Mouse (Mus musculus) stomach, embryonic 14.5 days (tissue): ENCODE measurements around the gene Gng10. TPM values are rescaled to one million over a fixed set of nuclear protein-coding genes. Genes with fewer than 3 reads are reported as not detected.
A peak's percentile ranks its signal among the peaks of the same experiment; 100 is the strongest.

Experiments used
- ATAC-seq: fragments of 200-750 bp; cut with Nextera tagmentation; 2 replicates; pipeline ENCODE4 v1.8.0; 2017; ENCODE audit warnings: low read depth, moderate TSS enrichment; ENCODE audit not compliant: insufficient number of reproducible peaks, insufficient read depth, low FRiP score
- H3K27ac ChIP-seq: fragments of 300-500 bp; sonication (generic); 2 replicates; pipeline ENCODE4 v1.5.1; 2014; ENCODE audit warnings: mild to moderate bottlenecking, low read length, moderate library complexity, mixed read lengths
- H3K27me3 ChIP-seq: fragments of 300-500 bp; sonication (generic); 2 replicates; pipeline ENCODE4 v1.6.1; 2014; ENCODE audit warnings: low read length, control low read depth, mixed read lengths; ENCODE audit not compliant: control insufficient read depth, insufficient read depth
- H3K36me3 ChIP-seq: fragments of 300-500 bp; sonication (generic); 2 replicates; pipeline ENCODE4 v1.6.1; 2014; ENCODE audit warnings: mild to moderate bottlenecking, control low read depth, low read length, moderate library complexity, mixed read lengths; ENCODE audit not compliant: control insufficient read depth, insufficient read depth
- H3K4me1 ChIP-seq: fragments of 300-500 bp; sonication (generic); 2 replicates; pipeline ENCODE4 v1.6.1; 2014; ENCODE audit warnings: low read length, control low read depth, mixed read lengths; ENCODE audit not compliant: control insufficient read depth, insufficient read depth
- H3K4me2 ChIP-seq: fragments of 300-500 bp; sonication (generic); replicated peaks from 2 replicates; pipeline ENCODE4 v1.6.1; 2014; ENCODE audit warnings: low read depth, low read length, control low read depth
- H3K4me3 ChIP-seq: fragments of 300-500 bp; sonication (generic); 2 replicates; pipeline ENCODE4 v1.5.1; 2014; ENCODE audit warnings: low read depth, low read length, control low read depth
- H3K9ac ChIP-seq: fragments of 300-500 bp; sonication (generic); replicated peaks from 2 replicates; pipeline ENCODE4 v1.6.1; 2014; ENCODE audit warnings: low read depth, mild to moderate bottlenecking, control low read depth, low read length, moderate library complexity, mixed read lengths
- H3K9me3 ChIP-seq: fragments of 300-500 bp; sonication (generic); 2 replicates; pipeline ENCODE4 v1.6.1; 2016; ENCODE audit warnings: low read depth, low read length, control low read depth; ENCODE audit not compliant: control insufficient read depth
- WGBS: fragments of 180-500 bp; shearing (Covaris S2); extraction: QIAGEN DNeasy Blood & Tissue Kit; methylation state at CpG from one replicate; pipeline ENCODE4 v1.1.7; 2014; 5-methylcytosine and 5-hydroxymethylcytosine counted together
- polyA plus RNA-seq: library from polyadenylated mRNA; unstranded; fragments of >200 nt; fragmentation: Nextera tagmentation; extraction: Ambion mirVana; gene quantifications from 2 replicates; pipeline ENCODE4 v1.2.1, GENCODE M21; 2014

The Gng10 gene
- 150 and 173 TPM in 2 replicates for polyA plus RNA-seq

GRCm38 (mm10) chr4:59034918-59035785 lies at the start of gene Gng10:
Gene Gng10, plus strand, starts transcription at chr4:59035088.
- peak; percentile 89 for ATAC-seq
- Histone ChIP-seq H3K4me3 (peak within 1 kb of the TSS; percentile 79), H3K4me1 (0 out of 2 replicates have a peak, but pooled peaks cover 3% of the 10 kb centered on the region), H3K9ac (peak within 1 kb of the TSS; percentile 79), H3K36me3 (0 out of 2 replicates have a peak, but pooled peaks cover 3% of the 10 kb centered on the region), H3K27ac (peak within 1 kb of the TSS; percentile 39; the same call in 1 of the 2 replicates), H3K9me3 (no peaks in the 10 kb centered on the region), H3K4me2 (peak within 1 kb of the TSS; percentile 55), H3K27me3 (no peaks in the 10 kb centered on the region)
- WGBS, result 16% methylated on average over 69 of the region's 76 CpGs

DNA sequence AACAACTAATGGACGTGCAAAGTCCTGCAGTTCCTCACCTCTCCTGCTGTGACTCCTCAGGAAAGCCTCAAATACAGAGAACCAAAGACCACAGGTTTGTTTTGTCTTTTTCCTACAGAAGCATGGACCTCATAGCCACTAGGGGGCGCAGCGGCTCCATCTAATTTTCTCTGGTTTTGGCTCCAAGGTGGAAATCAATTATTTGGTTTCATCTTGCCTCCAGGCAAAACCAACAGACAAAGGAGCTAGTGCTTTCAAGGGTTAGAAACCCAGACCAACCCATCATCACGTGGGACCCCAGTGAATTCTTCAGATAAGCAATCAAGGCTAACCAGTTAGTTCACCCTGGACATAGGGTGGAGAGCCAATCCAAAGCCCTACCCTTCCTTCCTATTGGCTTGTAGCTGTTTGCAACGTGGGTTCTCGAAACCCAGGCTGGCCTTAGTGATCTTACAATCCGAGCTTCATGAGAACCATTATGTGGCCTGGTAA lies 49.7 kb upstream of the Gng10 start:
- Histone ChIP-seq H3K27ac (no peak overlapping the region), H3K4me3 (no peak overlapping the region), H3K9me3 (no peaks in the 10 kb centered on the region), H3K4me2 (no peak overlapping the region), H3K27me3 (no peaks in the 10 kb centered on the region), H3K9ac (no peak overlapping the region), H3K4me1 (peaks cover 3% of the 10 kb centered on the region; the same call in 1 of the 2 replicates), H3K36me3 (no peaks in the 10 kb centered on the region)
- 20% methylated on average over 7 of the region's 7 CpGs for WGBS
- ATAC-seq, result peak; percentile 66

DNA sequence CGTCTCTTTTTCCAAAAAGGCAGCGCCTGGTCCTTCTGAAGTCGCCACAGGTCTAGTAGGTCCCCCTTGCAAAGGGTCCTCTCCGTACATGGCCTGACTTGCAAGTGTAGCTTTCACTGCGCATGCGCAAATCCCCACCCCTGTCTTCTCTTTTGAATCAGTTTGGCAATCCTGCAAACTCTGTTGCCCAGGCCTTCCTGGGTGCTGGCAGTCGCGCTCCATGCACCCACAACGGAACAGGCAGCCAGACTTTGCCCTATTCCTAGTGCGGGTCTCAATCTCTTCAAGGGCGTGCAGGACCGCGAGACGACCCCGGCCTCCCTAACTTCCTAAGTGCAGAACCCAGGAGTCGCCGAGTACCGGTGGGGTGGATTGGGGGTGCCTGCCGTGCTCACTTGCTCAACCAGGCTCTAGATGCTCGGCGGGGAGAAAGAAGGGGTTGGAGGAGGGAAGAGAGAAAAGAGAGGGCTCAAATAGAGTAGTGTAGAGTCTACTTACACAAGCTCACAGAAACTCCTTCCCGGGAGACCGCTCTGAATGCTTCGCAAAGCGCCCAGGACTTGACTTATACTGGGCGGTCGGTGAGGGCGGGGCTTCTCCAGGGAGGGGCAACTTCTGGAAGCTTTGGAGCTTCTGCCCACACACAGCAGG lies 48.2 kb upstream of the Gng10 start, which contains the start of gene Ptgr1:
TSS of gene Ptgr1 (minus strand) at position 580 of the 651 bp plus-strand sequence.
- Histone ChIP-seq H3K9me3 (no peaks in the 10 kb centered on the region), H3K9ac (peak within 1 kb of the TSS; percentile 54), H3K4me3 (peak within 1 kb of the TSS; percentile 61), H3K4me2 (peak within 1 kb of the TSS; percentile 67), H3K27ac (peak within 1 kb of the TSS; percentile 62; the same call in 1 of the 2 replicates), H3K36me3 (no peaks in the 10 kb centered on the region), H3K4me1 (peaks cover 3% of the 10 kb centered on the region; the same call in 1 of the 2 replicates), H3K27me3 (no peaks in the 10 kb centered on the region)
- under 1% methylated on average over 28 of the region's 28 CpGs for WGBS
- ATAC-seq, result peak; percentile 77

DNA sequence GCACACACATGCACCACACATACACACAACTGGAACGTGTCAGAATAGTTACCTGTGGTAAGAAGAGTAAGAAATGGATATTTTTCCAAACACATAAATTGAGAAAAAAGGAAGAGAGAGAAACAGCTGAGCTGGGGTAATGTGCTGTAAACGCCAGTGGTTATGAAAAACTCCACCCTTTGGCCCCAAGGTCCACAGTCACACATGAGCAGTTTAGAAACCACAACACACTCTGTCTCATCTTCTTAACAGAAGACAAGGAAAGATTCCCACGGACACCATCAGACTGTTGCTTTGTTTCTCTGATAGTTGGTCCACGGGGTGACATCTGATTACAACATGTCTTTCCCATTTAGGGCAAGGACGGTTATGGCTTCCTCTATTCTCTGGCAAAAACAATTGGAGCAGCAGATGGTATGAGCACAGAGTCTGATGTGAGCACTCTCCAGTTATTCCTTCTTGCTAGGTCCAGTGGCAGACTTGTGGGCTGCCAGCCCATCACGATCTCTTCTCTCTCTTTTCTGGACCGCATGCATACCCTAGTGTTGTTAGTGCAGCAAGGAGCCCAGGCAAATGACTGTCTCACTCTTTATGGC lies 45.5 kb upstream of the Gng10 start:
- peaks cover 3% of the 10 kb centered on the region; the same call in 1 of the 2 replicates for H3K4me1 ChIP-seq
- no peak overlapping the region for H3K27ac ChIP-seq
- H3K4me3 ChIP-seq, result no peak overlapping the region
- ATAC-seq, result no peak
- H3K9ac ChIP-seq, result no peak overlapping the region
- no peaks in the 10 kb centered on the region for H3K9me3 ChIP-seq
- no peaks in the 10 kb centered on the region for H3K27me3 ChIP-seq
- no peak overlapping the region for H3K4me2 ChIP-seq
- WGBS, result 84% methylated on average over 7 of the region's 7 CpGs
- no peaks in the 10 kb centered on the region for H3K36me3 ChIP-seq

- Histone ChIP-seq H3K4me3 (no peak overlapping the region), H3K9ac (no peak overlapping the region), H3K4me1 (peaks cover 3% of the 10 kb centered on the region; the same call in 1 of the 2 replicates), H3K4me2 (no peak overlapping the region), H3K27me3 (no peaks in the 10 kb centered on the region), H3K9me3 (no peaks in the 10 kb centered on the region), H3K27ac (no peak overlapping the region), H3K36me3 (no peaks in the 10 kb centered on the region)
- WGBS, result 88% methylated on average over 17 of the region's 17 CpGs
- no peak for ATAC-seq
Observed at GRCm38 (mm10) chr4:58990609-58991434, 44.1 kb upstream of the Gng10 start.

GRCm38 (mm10) chr4:58992195-58992594 lies 42.7 kb upstream of the Gng10 start:
- no peak overlapping the region for H3K27ac ChIP-seq
- WGBS, result 71% methylated on average over 5 of the region's 5 CpGs

DNA sequence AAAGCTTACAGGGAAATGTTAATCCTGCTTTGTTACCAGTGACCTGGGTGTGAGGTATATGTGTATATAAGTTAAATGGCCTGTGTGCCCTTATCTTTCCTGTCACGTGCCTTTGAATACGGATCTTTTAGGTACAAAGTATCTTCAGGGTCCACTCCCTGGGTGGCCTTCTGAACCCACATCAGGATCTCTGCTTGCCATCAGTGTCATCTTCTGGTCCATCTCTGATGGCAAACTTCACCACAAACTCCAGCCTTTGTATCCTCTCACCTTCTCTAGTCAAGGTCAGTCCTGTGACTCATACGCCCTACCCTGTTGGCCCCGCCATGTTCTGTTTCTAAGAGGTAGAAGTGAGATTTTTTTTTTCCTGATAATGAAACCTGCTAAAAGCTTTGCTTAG lies 40.1 kb upstream of the Gng10 start, which contains the start of gene Dnajc25:
TSS of gene Dnajc25 (plus strand) at position 301 of the 400 bp plus-strand sequence.
- ATAC-seq, result no peak
- Histone ChIP-seq H3K36me3 (no peaks in the 10 kb centered on the region), H3K27me3 (no peaks in the 10 kb centered on the region), H3K9ac (no peak within 1 kb of the TSS), H3K4me2 (0 out of 2 replicates have a peak within 1 kb of the TSS, but pooled peaks have one; percentile 2), H3K9me3 (no peaks in the 10 kb centered on the region), H3K4me3 (no peak within 1 kb of the TSS), H3K27ac (no peak within 1 kb of the TSS), H3K4me1 (no peaks in the 10 kb centered on the region)
- WGBS, result 49% methylated on average over 4 of the region's 4 CpGs

More at GRCm38 (mm10) chr4:58992195-58992594, 42.7 kb upstream of the Gng10 start:
- H3K27me3 ChIP-seq, result no peaks in the 10 kb centered on the region
- no peaks in the 10 kb centered on the region for H3K9me3 ChIP-seq
- no peak for ATAC-seq
- H3K4me3 ChIP-seq, result no peak overlapping the region
- no peaks in the 10 kb centered on the region for H3K4me1 ChIP-seq
- no peaks in the 10 kb centered on the region for H3K36me3 ChIP-seq
- no peak overlapping the region for H3K9ac ChIP-seq
- no peak overlapping the region for H3K4me2 ChIP-seq
